Mouse (Mus musculus): ENCODE results near the gene Elavl3.

Elavl3 gene

DNA sequence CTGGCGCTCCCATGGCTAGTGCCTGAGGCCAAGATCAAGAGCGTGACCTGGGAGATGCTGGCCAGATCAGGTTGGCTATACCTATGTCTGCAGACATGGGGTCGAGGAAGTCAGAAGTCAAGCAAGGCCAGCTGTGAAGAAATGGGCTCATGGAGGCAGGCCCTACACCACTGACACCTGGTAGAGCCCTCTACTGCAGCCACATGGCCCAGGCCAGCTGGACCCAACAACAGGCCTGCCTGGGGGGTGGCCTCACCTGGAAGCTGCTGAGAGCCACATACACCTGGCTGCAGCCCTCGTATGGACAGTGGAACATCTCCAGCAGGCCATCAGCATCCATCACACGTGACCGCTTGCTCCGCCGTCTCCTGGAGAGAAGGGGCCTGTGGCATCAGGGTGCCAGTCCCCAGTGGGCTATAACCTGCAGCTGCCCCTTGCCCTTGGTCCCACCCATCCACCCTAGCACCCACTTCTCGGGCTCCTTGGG is 5.3 kb upstream of the Elavl3 start:
- DNase-seq = no peak

GRCm38 (mm10) chr9:22056303-22056910 is 4.6 kb upstream of the Elavl3 start:
- DNase-seq = no peak

DNA sequence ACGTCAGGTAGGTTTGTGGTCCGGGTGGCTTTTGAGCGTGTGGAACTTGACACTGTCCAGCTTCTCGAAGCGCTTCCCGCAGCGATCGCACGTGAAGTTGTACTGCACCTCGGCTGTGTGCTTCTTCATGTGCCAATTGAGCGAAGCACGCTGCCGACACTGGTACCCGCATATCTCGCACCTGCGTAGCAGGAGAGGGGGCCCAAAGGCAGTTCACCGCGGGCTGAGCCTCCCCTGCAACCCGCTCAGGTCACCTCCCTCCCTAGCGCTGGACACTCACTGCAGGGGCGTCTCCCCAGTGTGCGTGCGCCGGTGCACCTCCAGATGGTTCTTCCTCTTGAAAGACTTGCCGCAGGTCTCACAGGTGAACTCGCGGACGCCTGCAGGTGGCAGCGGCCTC is 3.9 kb upstream of the Elavl3 start:
- peak in 1 of 2 experiments; percentile 48 for DNase-seq

- DNase-seq = peak; percentile 87 to 91
Observed at GRCm38 (mm10) chr9:22054411-22055076, 2.7 kb upstream of the Elavl3 start.

DNA sequence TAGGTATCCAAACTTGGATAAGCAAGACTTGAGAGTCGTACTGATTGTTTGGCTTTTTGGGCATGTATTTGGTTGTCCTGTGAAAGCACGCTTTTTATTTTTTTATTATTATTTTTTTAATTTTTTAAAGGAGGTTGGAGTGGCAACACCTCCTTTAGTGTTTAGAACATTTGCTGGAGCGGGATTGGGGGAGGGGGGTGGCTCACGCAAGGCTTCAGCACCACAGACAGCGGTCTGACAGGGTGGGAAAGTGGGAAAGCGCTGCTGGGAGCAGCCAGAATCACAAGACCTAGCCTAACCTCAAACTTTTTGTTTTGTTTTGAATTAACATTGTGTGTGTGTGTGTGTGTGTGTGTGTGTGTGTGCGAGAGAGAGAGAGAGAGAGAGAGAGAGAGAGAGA is 1.8 kb upstream of the Elavl3 start:
- DNase-seq = no peak

DNA sequence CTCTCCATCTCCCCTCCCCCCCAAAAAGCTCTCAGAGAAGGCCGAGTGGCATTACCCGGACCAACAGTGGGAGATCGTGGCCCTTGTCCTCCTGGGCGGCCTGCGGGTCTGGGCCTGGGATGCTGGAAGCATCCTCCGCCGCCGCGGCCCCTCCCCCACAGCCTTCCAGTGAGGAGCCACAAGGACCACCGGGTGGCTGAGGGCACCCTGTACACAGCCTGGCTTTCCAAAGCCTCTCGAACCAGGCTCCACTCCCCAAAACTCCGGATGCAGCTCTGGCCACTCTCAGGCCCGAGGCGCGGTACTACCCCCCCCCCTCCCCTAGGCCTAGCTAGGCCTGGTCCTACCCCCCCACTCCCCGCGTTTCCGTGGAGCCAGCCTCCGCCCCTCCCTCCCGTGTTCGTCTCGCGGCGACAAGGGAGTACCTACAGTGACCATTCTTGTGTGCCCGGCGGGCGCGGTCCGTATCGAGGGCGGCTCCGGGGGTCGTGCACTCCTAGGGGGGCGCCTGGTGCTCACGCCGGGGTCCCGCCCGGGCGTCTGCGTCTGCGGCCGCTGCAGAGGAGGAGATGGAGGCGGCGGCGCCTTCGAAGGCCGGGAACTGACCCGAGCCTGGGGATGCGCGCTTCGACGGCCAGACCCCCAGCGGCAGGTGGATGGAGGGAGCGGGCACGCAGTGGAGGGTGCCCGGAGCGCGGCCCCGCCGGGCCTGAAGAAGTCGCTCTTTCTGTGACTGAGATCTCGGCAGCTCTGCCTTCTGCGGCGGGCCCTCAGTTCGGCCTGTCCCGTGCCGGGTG is 464 bp downstream of the Elavl3 start:
- DNase-seq = peak; percentile 75 to 81

DNA sequence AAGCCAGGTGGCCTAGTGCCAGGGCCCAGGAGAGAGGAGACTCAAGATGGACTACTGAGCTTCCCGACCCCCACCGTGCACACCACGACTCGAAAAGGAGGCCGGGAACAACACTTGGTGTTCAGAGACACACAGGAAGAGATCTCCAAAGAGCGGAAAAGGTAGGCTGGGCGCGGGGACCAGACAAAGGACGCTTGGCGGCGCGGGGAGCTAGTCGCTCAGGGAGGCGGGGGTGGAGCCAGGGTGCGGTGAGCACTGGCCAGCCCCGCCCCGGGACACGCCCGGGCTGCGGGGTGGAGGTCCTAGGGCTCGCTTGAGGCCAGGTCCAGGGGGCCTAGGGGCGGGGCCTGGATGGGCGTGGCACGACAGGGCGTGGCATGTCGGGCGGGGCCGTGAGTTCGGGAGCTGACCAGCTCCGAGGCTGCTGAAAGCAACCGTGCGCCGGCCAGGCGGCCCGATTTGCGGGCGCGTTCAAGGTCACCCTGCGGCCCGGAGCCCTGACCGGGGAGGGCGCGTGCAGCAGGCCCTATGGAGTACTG is 1.4 kb downstream of the Elavl3 start:
- peak; percentile 84 to 90 for DNase-seq

GRCm38 (mm10) chr9:22049721-22050270 is 2.0 kb downstream of the Elavl3 start:
- peak; percentile 76 to 80 for DNase-seq

- peak; percentile 54 to 62 for DNase-seq
Observed at GRCm38 (mm10) chr9:22049315-22049714, 2.5 kb downstream of the Elavl3 start.

- peak; percentile 56 to 57 for DNase-seq
Observed at GRCm38 (mm10) chr9:22047329-22047728, 4.5 kb downstream of the Elavl3 start.

- no peak for DNase-seq
Observed at GRCm38 (mm10) chr9:22041832-22042231, 10.0 kb downstream of the Elavl3 start.

GRCm38 (mm10) chr9:22037826-22038225 is 14.0 kb downstream of the Elavl3 start:
- DNase-seq = no peak

DNA sequence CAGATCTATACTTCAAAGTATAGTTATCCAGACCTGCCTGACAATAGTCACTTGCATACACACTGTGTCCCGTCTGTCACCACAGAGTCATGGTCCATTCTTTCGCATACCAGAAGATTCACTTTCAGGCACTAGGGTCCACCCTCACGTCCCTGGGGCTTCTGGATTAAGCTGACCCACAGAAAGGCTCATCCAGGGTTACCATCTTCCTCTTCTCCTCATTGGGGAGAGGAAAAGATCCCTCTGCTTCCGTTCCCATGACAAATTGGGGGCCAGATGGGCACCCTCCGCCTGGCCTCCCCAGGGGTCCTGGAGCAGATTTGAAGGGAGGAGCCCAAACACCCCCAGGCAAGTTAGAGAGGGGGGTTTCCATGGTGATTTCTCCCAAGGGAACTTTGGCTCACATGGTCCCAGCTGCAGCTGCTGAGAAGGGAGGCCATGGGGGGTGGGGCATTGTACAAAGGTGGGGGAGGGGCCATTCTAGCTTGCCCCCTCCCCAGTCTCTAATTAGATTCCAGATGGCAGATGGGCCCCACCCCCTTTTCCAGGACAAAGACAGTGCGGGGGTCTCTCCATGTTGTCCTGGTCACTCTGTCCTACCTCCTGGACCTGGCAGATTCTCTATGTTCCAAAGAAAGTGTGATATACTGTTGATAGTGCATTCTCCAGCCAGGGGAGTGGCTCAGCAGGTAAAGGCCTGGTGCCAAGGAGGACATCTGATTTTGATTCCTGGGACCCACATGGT is 16.4 kb downstream of the Elavl3 start:
- DNase-seq = peak; percentile 58 to 64

DNA sequence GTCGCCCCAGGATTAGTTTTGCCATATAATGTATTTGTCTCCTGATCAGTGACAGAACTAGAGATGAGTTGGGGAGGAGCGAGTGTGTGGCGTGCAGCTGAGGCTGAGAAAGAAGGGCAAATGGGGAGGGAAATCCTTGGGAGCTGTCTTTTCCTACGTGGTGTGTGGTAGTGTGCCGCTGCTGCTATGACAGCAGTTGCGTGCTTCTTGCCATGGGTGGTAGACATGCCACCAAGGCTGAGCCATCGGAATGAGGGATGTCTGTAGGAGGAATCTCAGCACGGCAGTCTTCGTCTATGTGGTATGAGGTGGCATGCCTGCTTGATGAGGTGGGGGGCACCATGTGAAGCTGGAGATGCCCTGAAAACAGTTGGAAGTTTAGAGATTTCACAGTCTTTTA is 21.4 kb downstream of the Elavl3 start:
- no peak for DNase-seq

- DNase-seq = no peak
Observed at GRCm38 (mm10) chr9:22028467-22028866, 23.4 kb downstream of the Elavl3 start.

- DNase-seq = no peak
Observed at GRCm38 (mm10) chr9:22024592-22024991, 27.2 kb downstream of the Elavl3 start.

DNA sequence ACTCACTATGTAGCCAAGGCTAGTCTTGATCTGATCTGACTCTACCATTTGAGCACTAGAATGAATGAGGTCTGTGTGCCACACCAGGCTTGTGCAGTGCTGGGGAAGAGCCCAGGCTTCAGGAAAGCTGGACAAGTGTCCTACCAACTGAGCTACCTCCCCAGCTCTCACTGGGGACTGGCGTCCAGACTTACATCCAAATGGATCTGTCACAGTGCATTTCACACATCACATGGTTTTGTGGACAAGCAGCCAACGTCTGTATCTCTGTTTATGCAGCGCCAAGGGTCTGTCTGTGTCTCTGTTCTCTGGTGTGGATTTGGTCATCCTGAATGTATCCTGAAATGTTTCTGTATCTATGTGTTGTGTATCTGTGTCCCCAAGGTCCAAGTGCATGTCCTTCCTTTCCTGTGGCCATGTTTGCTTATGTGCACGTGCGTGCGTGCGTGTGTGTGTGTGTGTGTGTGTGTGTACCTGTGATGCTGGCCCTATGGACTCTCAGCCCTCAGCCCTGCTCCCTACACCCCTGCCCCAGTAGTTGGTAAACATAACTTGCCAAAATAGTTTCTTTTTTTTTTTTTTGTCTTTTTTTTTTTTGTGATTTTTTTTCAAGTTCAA is 34.5 kb downstream of the Elavl3 start:
- peak; percentile 71 to 83 for DNase-seq

- DNase-seq = peak in 1 of 2 experiments; percentile 41
Observed at GRCm38 (mm10) chr9:22016245-22016644, 35.6 kb downstream of the Elavl3 start.

GRCm38 (mm10) chr9:22012731-22013130 is 39.1 kb downstream of the Elavl3 start:
- DNase-seq = peak; percentile 41 to 61

DNA sequence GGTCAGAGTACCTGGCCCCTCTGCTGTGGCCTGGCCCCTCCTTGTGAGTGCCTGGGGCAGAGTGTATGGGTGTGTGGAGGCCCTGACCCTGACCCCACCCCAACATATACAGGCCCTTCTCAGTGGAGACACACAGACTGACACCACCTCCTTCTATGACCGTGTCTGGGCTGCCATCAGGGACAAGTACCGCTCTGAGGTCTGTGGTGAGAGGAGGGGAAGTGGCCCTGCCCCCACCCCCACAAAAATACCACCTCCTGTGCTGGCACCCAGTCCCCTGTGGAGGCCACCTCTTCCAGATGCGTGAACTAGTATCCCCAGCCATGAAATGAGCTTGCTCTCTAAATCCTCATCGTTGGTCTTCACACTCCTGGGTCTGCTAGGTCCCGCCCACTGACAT is 40.8 kb downstream of the Elavl3 start:
- DNase-seq = no peak

GRCm38 (mm10) chr9:22004546-22004945 is 47.3 kb downstream of the Elavl3 start:
- DNase-seq = no peak

GRCm38 (mm10) chr9:22003163-22003554 is 48.7 kb downstream of the Elavl3 start:
- no peak for DNase-seq

Data from cerebellum, postnatal 14 days (tissue).